7 mouse cellular contexts compared by ENCODE assay signal in genomic region chr13:107890866-107891821, GRCm38 (mm10).
A peak's percentile ranks its signal among the peaks of the same experiment; 100 is the strongest.
DNase-seq lines count a peak whose midpoint lies in the region; ATAC-seq and TF ChIP-seq lines count a peak whose summit lies in the region.

No protein-coding gene starts in this region.

- peak; percentile 87 for DNase-seq in adrenal gland, postnatal 14 days
- peak; percentile 75 for DNase-seq in embryonic facial prominence, embryonic 11.5 days (ENCODE audit: low spot score)
- DNase-seq in heart, adult 18-20 months = peak; percentile 78 to 81
- peak; percentile 87 for DNase-seq in kidney, adult 2 months
- peak; percentile 52 for DNase-seq in limb, embryonic 14.5 days (ENCODE audit: low spot score)
- peak; percentile 87 for DNase-seq in midbrain, embryonic 14.5 days
- DNase-seq in spleen, adult 12 weeks (ENCODE audit: low spot score) = peak; percentile 26

- no peaks in the 10 kb centered on the region; the same call in 1 of the 2 replicates for H3K4me1 ChIP-seq in embryonic facial prominence, embryonic 11.5 days (ENCODE audit: control insufficient read depth, insufficient read depth, low read length)
- H3K4me1 ChIP-seq in kidney, adult 2 months (ENCODE audit: control insufficient read depth, insufficient read depth, low read length) = no peaks in the 10 kb centered on the region; the same call in 1 of the 2 replicates
- peaks cover 4% of the 10 kb centered on the region; the same call in 1 of the 2 replicates for H3K4me1 ChIP-seq in limb, embryonic 14.5 days (ENCODE audit: control insufficient read depth, insufficient read depth, low read length)
- H3K4me1 ChIP-seq in midbrain, embryonic 14.5 days (ENCODE audit: control insufficient read depth, insufficient read depth, low read length) = peaks cover 19% of the 10 kb centered on the region

- peak overlapping the region; percentile 82 for H3K4me3 ChIP-seq in embryonic facial prominence, embryonic 11.5 days (ENCODE audit: low read depth, low read length)
- H3K4me3 ChIP-seq in kidney, adult 2 months (ENCODE audit: insufficient read depth, low read depth, low read length) = peak overlapping the region; percentile 61
- H3K4me3 ChIP-seq in limb, embryonic 14.5 days (replicated peaks; ENCODE audit: low read length) = peak overlapping the region; percentile 73
- H3K4me3 ChIP-seq in midbrain, embryonic 14.5 days (replicated peaks; ENCODE audit: low read depth, low read length) = peak overlapping the region; percentile 91

- no peak for TF ChIP-seq CTCF in kidney, adult 2 months (conservative IDR thresholded peaks at IDR 0.05; ENCODE audit: insufficient read depth, insufficient read length, low read depth, low read length)

- peak overlapping the region; percentile 78 for H3K9ac ChIP-seq in embryonic facial prominence, embryonic 11.5 days (replicated peaks; ENCODE audit: low read length)
- peak overlapping the region; percentile 76 for H3K9ac ChIP-seq in limb, embryonic 14.5 days (ENCODE audit: low read depth, low read length, severe bottlenecking)
- H3K9ac ChIP-seq in midbrain, embryonic 14.5 days (replicated peaks; ENCODE audit: low read length) = peak overlapping the region; percentile 83

- no peaks in the 10 kb centered on the region for H3K27me3 ChIP-seq in embryonic facial prominence, embryonic 11.5 days (ENCODE audit: control insufficient read depth, insufficient read depth, low read length)
- no peaks in the 10 kb centered on the region for H3K27me3 ChIP-seq in kidney, adult 2 months (replicated peaks; ENCODE audit: control insufficient read depth, insufficient read depth, low read length)
- H3K27me3 ChIP-seq in limb, embryonic 14.5 days (ENCODE audit: control insufficient read depth, insufficient read depth, low read length) = peaks cover 5% of the 10 kb centered on the region; the same call in 1 of the 2 replicates
- H3K27me3 ChIP-seq in midbrain, embryonic 14.5 days (ENCODE audit: control insufficient read depth, insufficient read depth, low read length) = no peaks in the 10 kb centered on the region; the same call in 1 of the 2 replicates

- no peaks in the 10 kb centered on the region for H3K9me3 ChIP-seq in embryonic facial prominence, embryonic 11.5 days (replicated peaks; ENCODE audit: control insufficient read depth, low read length)
- no peaks in the 10 kb centered on the region for H3K9me3 ChIP-seq in limb, embryonic 14.5 days (ENCODE audit: control insufficient read depth, low read length)
- H3K9me3 ChIP-seq in midbrain, embryonic 14.5 days (ENCODE audit: control insufficient read depth, low read length) = no peaks in the 10 kb centered on the region

- under 1% methylated on average over 92 of the region's 95 CpGs for WGBS in embryonic facial prominence, embryonic 11.5 days
- under 1% methylated on average over 95 of the region's 95 CpGs for WGBS in kidney, adult 2 months
- under 1% methylated on average over 82 of the region's 95 CpGs for WGBS in limb, embryonic 14.5 days
- under 1% methylated on average over 92 of the region's 95 CpGs for WGBS in midbrain, embryonic 14.5 days

- H3K27ac ChIP-seq in embryonic facial prominence, embryonic 11.5 days (replicated peaks; ENCODE audit: low read depth, low read length) = peak overlapping the region; percentile 95
- H3K27ac ChIP-seq in kidney, adult 2 months (ENCODE audit: insufficient read depth, low read depth, low read length) = peak overlapping the region; percentile 85
- H3K27ac ChIP-seq in limb, embryonic 14.5 days (replicated peaks; ENCODE audit: low read depth, low read length) = peak overlapping the region; percentile 89
- peak overlapping the region; percentile 98 for H3K27ac ChIP-seq in midbrain, embryonic 14.5 days (replicated peaks; ENCODE audit: low read depth, low read length)

- peak overlapping the region; percentile 95 for H3K4me2 ChIP-seq in embryonic facial prominence, embryonic 11.5 days (ENCODE audit: low read depth, low read length)
- H3K4me2 ChIP-seq in limb, embryonic 14.5 days (replicated peaks; ENCODE audit: low read depth, low read length, severe bottlenecking) = peak overlapping the region; percentile 77
- H3K4me2 ChIP-seq in midbrain, embryonic 14.5 days (ENCODE audit: low read length) = peak overlapping the region; percentile 77

- no peaks in the 10 kb centered on the region for H3K36me3 ChIP-seq in embryonic facial prominence, embryonic 11.5 days (replicated peaks; ENCODE audit: control insufficient read depth, insufficient read depth, low read depth, low read length)
- no peaks in the 10 kb centered on the region for H3K36me3 ChIP-seq in kidney, adult 2 months (ENCODE audit: control insufficient read depth, insufficient read depth, low read length)
- no peaks in the 10 kb centered on the region for H3K36me3 ChIP-seq in limb, embryonic 14.5 days (ENCODE audit: control insufficient read depth, insufficient read depth, low read length)
- no peaks in the 10 kb centered on the region for H3K36me3 ChIP-seq in midbrain, embryonic 14.5 days (ENCODE audit: control insufficient read depth, insufficient read depth, low read length)

- no peak for TF ChIP-seq POLR2A in kidney, adult 2 months (IDR thresholded peaks at IDR 0.05; ENCODE audit: low read depth, low read length)
- 0 out of 2 replicates have a peak, but pooled peaks have one; percentile 22 for TF ChIP-seq POLR2A in limb, embryonic 14.5 days (IDR thresholded peaks at IDR 0.05; ENCODE audit: borderline replicate concordance, extremely low read depth, insufficient read depth, insufficient read length)

- no peak; the same call in 1 of the 2 replicates for ATAC-seq in embryonic facial prominence, embryonic 11.5 days (replicated peaks; ENCODE audit: insufficient number of reproducible peaks, low FRiP score, low TSS enrichment, low read depth)
- peak; percentile 2; the same call in 1 of the 2 replicates for ATAC-seq in limb, embryonic 14.5 days (ENCODE audit: low FRiP score, low read depth)
- peak; percentile 5 for ATAC-seq in midbrain, embryonic 14.5 days (ENCODE audit: low FRiP score, low TSS enrichment)

Comparison
In these comparisons a context has a peak if more than half of its experiments do, and no peak if none do; other contexts are left out.
1. DNase-seq: peak in every context shown above with its lines; median percentile 87 in adrenal gland, postnatal 14 days; 87 in kidney, adult 2 months; 87 in midbrain, embryonic 14.5 days; 80 in heart, adult 18-20 months; 75 in embryonic facial prominence, embryonic 11.5 days; 52 in limb, embryonic 14.5 days; 26 in spleen, adult 12 weeks.